Mouse (Mus musculus) effector memory CD4-positive, alpha-beta T cell, adult 7 months (primary cell): ENCODE measurements around the gene Dnmbp. TPM values are rescaled to one million over a fixed set of nuclear protein-coding genes. Genes with fewer than 3 reads are reported as not detected.

Experiments used
- polyA plus RNA-seq: library from polyadenylated mRNA; unstranded; fragments of 100-300 nt; shearing (Covaris generic); gene quantifications from one replicate; pipeline ENCODE4 v1.2.1, GENCODE M21; 2017

Gene Dnmbp
- 7.5 TPM for polyA plus RNA-seq

GRCm38 (mm10) chr19:43939769-43940689 lies at the start of gene Dnmbp:
Gene Dnmbp (minus strand): TSS chr19:43940191.

DNA sequence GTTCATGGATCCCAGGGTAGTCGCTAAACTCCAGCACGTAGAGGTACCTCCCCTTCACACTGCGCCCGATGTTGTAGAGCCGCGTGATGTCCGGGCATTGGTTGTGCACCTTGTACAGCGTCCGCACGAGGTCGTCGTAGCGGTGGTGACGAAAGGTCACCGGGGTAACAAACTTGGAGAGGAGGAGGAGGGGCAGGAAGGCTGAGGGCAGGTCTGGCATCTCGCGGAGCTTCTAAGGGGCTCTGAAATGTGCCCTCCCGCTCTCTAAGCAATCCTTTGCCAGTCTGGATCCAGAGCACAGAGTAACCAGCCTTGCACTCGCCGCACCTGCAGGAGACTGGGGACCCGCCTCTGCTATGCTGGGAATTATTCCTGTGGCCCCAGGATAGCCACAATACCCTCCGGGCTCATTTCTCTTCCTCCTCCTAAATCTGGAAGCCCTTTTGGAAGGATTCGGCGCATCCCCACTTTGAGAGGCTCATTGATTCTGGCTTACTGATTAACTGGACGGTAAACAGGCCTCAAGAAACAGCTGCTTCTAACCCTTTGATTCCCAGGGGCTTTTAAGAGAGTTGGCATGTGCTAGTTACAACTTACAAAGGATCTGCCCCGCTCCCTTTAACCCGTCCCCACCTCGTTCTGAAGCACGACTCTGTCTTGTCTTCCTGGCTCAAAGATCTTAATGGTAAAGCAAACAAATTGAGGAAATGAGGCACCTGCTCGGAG lies 46.2 kb upstream of the Dnmbp start, which contains the start of gene Cpn1:
Gene Cpn1 (minus strand): TSS at position 488 of the 726 bp plus-strand sequence.

Other genes with a start within 250 kb of the Dnmbp start
- 7.8 TPM for gene Cutc, start 187.2 kb downstream of the Dnmbp start, polyA plus RNA-seq
- 15.7 TPM for gene Cox15, start 187.2 kb downstream of the Dnmbp start, polyA plus RNA-seq
- gene Abcc2, start 158.0 kb downstream of the Dnmbp start, polyA plus RNA-seq = 0.37 TPM
- not detected for gene Cpn1, start 46.4 kb upstream of the Dnmbp start, polyA plus RNA-seq
- not detected for gene Cyp2c23, start 89.0 kb upstream of the Dnmbp start, polyA plus RNA-seq
- gene Erlin1, start 129.6 kb upstream of the Dnmbp start, polyA plus RNA-seq = 6.4 TPM
- 97.1 TPM for gene Chuk, start 167.3 kb upstream of the Dnmbp start, polyA plus RNA-seq
- 21.6 TPM for gene Cwf19l1, start 195.7 kb upstream of the Dnmbp start, polyA plus RNA-seq
- gene Bloc1s2, start 206.3 kb upstream of the Dnmbp start, polyA plus RNA-seq = 66.8 TPM